Mouse (Mus musculus): ENCODE data around the gene Mtus2. TPM values are rescaled to one million over a fixed set of nuclear protein-coding genes. Genes with fewer than 3 reads are reported as not detected.

Mtus2 gene
- polyA plus RNA-seq, 1 experiment, result 1.7 TPM

DNA sequence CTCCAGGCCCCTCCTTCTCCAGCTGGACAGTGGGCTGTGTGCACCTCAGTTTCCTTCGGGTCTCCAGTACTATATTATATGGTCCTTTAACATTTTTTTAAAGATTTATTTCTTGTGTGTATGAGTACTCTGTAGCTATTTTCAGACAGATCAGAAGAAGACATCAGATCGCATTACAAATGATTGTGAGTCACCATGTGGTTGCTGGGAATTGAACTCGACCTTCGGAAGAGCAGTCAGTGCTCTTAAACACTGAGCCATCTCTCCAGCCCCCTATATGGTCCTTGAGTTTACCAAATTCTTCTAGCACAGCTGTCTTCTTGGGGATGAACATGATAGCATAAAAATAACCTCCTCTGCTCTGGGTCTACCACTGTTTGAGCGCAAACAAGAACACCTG lies 382.0 kb downstream of the Mtus2 start:
- Histone ChIP-seq H3K27ac (ENCODE audit: insufficient read depth, low read depth, low read length) (no peak overlapping the region), H3K4me1 (ENCODE audit: control insufficient read depth, insufficient read depth, low read length) (peaks cover 11% of the 10 kb centered on the region), H3K4me3 (ENCODE audit: insufficient read depth, low read length) (no peak overlapping the region)
- TF ChIP-seq POLR2A (IDR thresholded peaks at IDR 0.05; ENCODE audit: borderline replicate concordance, low read depth, low read length) (no peak), CTCF (IDR thresholded peaks at IDR 0.05; ENCODE audit: low read depth, low read length) (no peak)

GRCm38 (mm10) chr5:148342061-148342741 lies 385.1 kb downstream of the Mtus2 start:
- no peak for TF ChIP-seq CTCF (IDR thresholded peaks at IDR 0.05; ENCODE audit: low read depth, low read length)
- no peak for TF ChIP-seq POLR2A (IDR thresholded peaks at IDR 0.05; ENCODE audit: borderline replicate concordance, low read depth, low read length)
- peak overlapping the region; percentile 38; the same call in 1 of the 2 replicates for H3K27ac ChIP-seq (ENCODE audit: insufficient read depth, low read depth, low read length)
- H3K4me1 ChIP-seq (ENCODE audit: control insufficient read depth, insufficient read depth, low read length), result peaks cover 11% of the 10 kb centered on the region
- H3K4me3 ChIP-seq (ENCODE audit: insufficient read depth, low read length), result 0 out of 2 replicates have a peak overlapping the region, but pooled peaks have one; percentile 9

- TF ChIP-seq CTCF (IDR thresholded peaks at IDR 0.05; ENCODE audit: low read depth, low read length), result no peak
- TF ChIP-seq POLR2A (IDR thresholded peaks at IDR 0.05; ENCODE audit: borderline replicate concordance, low read depth, low read length), result no peak
Observed at GRCm38 (mm10) chr5:148344374-148344773, 387.3 kb downstream of the Mtus2 start.

DNA sequence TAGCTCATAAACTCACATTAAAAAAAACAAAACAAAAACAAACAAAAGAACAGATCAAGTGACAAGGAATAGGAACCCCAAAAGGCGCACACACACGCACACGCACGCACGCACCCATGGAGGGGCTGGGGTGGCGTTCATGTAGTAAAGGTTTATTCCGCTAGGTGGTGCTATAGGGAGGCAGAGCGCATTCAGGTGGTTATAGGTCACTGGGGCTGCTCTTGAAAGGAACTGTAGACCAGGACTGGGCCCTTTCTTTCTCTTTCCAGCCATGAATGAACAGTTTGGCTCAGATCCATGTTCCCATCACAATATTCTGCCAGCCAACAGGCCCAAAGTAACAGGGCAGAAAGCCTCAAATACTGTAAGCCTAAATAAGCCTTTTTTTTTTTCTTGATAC lies 389.4 kb downstream of the Mtus2 start:
- Histone ChIP-seq H3K27ac (ENCODE audit: insufficient read depth, low read depth, low read length) (no peak overlapping the region), H3K4me3 (ENCODE audit: insufficient read depth, low read length) (no peak overlapping the region), H3K4me1 (ENCODE audit: control insufficient read depth, insufficient read depth, low read length) (peaks cover 11% of the 10 kb centered on the region)
- TF ChIP-seq CTCF (IDR thresholded peaks at IDR 0.05; ENCODE audit: low read depth, low read length) (0 out of 2 replicates have a peak, but pooled peaks have one; percentile 25), POLR2A (IDR thresholded peaks at IDR 0.05; ENCODE audit: borderline replicate concordance, low read depth, low read length) (no peak)

More at GRCm38 (mm10) chr5:148344374-148344773, 387.3 kb downstream of the Mtus2 start:
- no peak overlapping the region for H3K4me3 ChIP-seq (ENCODE audit: insufficient read depth, low read length)
- peaks cover 11% of the 10 kb centered on the region for H3K4me1 ChIP-seq (ENCODE audit: control insufficient read depth, insufficient read depth, low read length)
- no peak overlapping the region for H3K27ac ChIP-seq (ENCODE audit: insufficient read depth, low read depth, low read length)

GRCm38 (mm10) chr5:148348153-148348552 lies 391.0 kb downstream of the Mtus2 start:
- Histone ChIP-seq H3K4me3 (ENCODE audit: insufficient read depth, low read length) (no peak overlapping the region), H3K27ac (ENCODE audit: insufficient read depth, low read depth, low read length) (no peak overlapping the region), H3K4me1 (ENCODE audit: control insufficient read depth, insufficient read depth, low read length) (no peaks in the 10 kb centered on the region)
- TF ChIP-seq CTCF (IDR thresholded peaks at IDR 0.05; ENCODE audit: low read depth, low read length), result no peak
- no peak for TF ChIP-seq POLR2A (IDR thresholded peaks at IDR 0.05; ENCODE audit: borderline replicate concordance, low read depth, low read length)

DNA sequence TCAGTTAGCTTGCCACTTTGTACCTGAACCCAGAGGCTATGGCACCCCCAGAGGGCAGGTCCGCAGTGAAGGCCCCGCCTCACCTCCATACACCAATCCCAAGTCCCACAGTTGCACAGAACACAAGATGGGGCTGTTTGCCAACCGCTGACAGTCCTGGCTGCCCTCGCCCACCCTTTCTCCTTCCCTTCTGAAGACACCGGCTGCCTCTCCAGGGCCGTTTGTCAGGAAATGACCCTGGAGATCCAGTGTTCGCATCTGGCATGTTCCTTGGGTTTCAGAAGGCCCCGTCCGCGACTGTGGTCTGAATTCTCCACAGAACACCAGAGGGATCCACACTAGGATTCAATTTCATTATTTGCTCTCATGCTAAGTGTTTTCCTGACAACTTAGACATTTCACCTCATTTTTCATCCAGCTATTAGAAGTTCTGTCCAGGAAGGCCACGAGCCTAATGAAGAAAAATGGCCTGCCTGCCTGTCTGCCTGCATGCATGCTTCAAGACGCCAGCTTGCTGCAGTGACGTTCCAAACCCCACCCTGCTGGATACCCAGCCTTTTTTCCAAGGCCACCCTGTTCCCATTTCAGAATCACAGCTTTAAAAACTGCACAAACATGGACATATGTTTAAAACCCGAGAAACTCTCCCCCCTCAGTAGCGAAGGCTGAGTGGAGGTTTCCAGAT lies 392.3 kb downstream of the Mtus2 start:
- Histone ChIP-seq H3K27ac (ENCODE audit: insufficient read depth, low read depth, low read length) (no peak overlapping the region), H3K4me3 (ENCODE audit: insufficient read depth, low read length) (no peak overlapping the region), H3K4me1 (ENCODE audit: control insufficient read depth, insufficient read depth, low read length) (no peaks in the 10 kb centered on the region; the same call in 1 of the 2 replicates)
- TF ChIP-seq POLR2A (IDR thresholded peaks at IDR 0.05; ENCODE audit: borderline replicate concordance, low read depth, low read length), result no peak
- no peak for TF ChIP-seq CTCF (IDR thresholded peaks at IDR 0.05; ENCODE audit: low read depth, low read length)

- peaks cover 8% of the 10 kb centered on the region for H3K4me1 ChIP-seq (ENCODE audit: control insufficient read depth, insufficient read depth, low read length)
- H3K27ac ChIP-seq (ENCODE audit: insufficient read depth, low read depth, low read length), result no peak overlapping the region
- no peak overlapping the region for H3K4me3 ChIP-seq (ENCODE audit: insufficient read depth, low read length)
- TF ChIP-seq CTCF (IDR thresholded peaks at IDR 0.05; ENCODE audit: low read depth, low read length) (no peak), POLR2A (IDR thresholded peaks at IDR 0.05; ENCODE audit: borderline replicate concordance, low read depth, low read length) (no peak)
Observed at GRCm38 (mm10) chr5:148353429-148353828, 396.3 kb downstream of the Mtus2 start.

DNA sequence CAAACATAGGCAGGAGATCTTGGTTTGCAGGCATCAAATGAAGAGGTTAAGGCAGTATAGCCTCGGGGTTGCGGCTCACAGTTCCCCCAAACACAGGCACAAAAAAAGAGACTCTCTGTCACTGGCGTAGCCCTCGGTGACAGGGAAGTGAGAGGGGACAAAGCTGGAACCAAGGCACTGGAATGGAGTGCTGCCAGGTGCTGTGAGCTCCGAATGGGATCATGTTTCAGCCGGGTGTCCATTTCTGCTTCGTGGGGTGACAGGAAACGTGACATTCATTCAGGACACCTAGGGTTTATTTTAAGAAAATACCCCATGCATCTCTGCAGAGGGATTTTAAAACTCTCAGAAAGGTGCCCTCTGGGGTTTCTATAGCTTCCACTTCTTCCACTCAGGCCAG lies 397.4 kb downstream of the Mtus2 start:
- H3K4me1 ChIP-seq (ENCODE audit: control insufficient read depth, insufficient read depth, low read length), result peaks cover 8% of the 10 kb centered on the region
- no peak overlapping the region for H3K4me3 ChIP-seq (ENCODE audit: insufficient read depth, low read length)
- TF ChIP-seq POLR2A (IDR thresholded peaks at IDR 0.05; ENCODE audit: borderline replicate concordance, low read depth, low read length) (no peak), CTCF (IDR thresholded peaks at IDR 0.05; ENCODE audit: low read depth, low read length) (no peak)
- no peak overlapping the region for H3K27ac ChIP-seq (ENCODE audit: insufficient read depth, low read depth, low read length)

DNA sequence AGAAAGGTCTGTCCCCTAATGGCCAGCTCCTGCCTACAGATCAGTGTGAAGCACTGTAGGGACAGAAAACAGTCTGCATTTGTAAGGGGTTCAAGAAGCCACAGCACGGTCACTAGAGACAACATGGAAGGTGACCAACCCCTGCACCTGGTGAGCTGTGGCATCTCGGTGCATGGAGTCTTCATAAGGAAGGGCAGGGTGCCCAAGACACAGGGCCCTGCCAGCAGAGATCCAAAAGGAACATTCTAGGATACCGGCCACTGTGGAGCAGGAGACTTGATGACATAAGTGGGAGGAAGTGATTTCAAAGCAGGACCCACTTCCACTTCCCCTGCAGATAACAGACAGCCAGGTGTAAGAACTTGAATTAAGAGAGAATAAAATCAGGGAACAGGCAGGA lies 398.7 kb downstream of the Mtus2 start:
- H3K4me1 ChIP-seq (ENCODE audit: control insufficient read depth, insufficient read depth, low read length), result peaks cover 8% of the 10 kb centered on the region
- TF ChIP-seq CTCF (IDR thresholded peaks at IDR 0.05; ENCODE audit: low read depth, low read length), result no peak
- TF ChIP-seq POLR2A (IDR thresholded peaks at IDR 0.05; ENCODE audit: borderline replicate concordance, low read depth, low read length), result no peak
- no peak overlapping the region for H3K27ac ChIP-seq (ENCODE audit: insufficient read depth, low read depth, low read length)
- no peak overlapping the region for H3K4me3 ChIP-seq (ENCODE audit: insufficient read depth, low read length)

GRCm38 (mm10) chr5:148357168-148357567 lies 400.0 kb downstream of the Mtus2 start:
- H3K4me3 ChIP-seq (ENCODE audit: insufficient read depth, low read length), result no peak overlapping the region
- H3K4me1 ChIP-seq (ENCODE audit: control insufficient read depth, insufficient read depth, low read length), result peaks cover 10% of the 10 kb centered on the region
- no peak overlapping the region for H3K27ac ChIP-seq (ENCODE audit: insufficient read depth, low read depth, low read length)
- TF ChIP-seq CTCF (IDR thresholded peaks at IDR 0.05; ENCODE audit: low read depth, low read length) (no peak), POLR2A (IDR thresholded peaks at IDR 0.05; ENCODE audit: borderline replicate concordance, low read depth, low read length) (no peak)

Measured in bone marrow macrophage, adult 2 months (primary cell).